Mouse (Mus musculus): ENCODE measurements at regions not wholly inside any gene's neighbourhood (a gene's known extent, or its start where the extent isn't known, plus 50 kb on each side); places are given as distances from the start of the nearest gene placed in this dataset.
"Not testable (repeated sequence)": the region's sequence is repeated elsewhere in the genome, so short reads cannot be mapped to it uniquely, and the experiment has no call there.

- ATAC-seq = no peak
These were observed 1638.0 kb downstream of the Car8 start for GRCm38 (mm10) chr4:6600766-6601367.

- no peak for ATAC-seq
These were observed 1642.5 kb downstream of the Car8 start for GRCm38 (mm10) chr4:6596321-6596720.

GRCm38 (mm10) chr4:6592890-6593289 lies 1646.0 kb downstream of the Car8 start:
- not testable (repeated sequence) for ATAC-seq

- peak; percentile 88 for ATAC-seq
These were observed 1677.1 kb downstream of the Car8 start for GRCm38 (mm10) chr4:6561604-6562357.

- no peak for ATAC-seq
These were observed 1699.2 kb downstream of the Car8 start for GRCm38 (mm10) chr4:6539626-6540025.

GRCm38 (mm10) chr4:6532441-6532840 lies 1706.4 kb downstream of the Car8 start:
- no peak for ATAC-seq

- no peak for ATAC-seq
These were observed 1721.2 kb downstream of the Car8 start for GRCm38 (mm10) chr4:6517626-6518025.

- ATAC-seq = peak; percentile 84
These were observed 1721.7 kb upstream of the Impad1 start for GRCm38 (mm10) chr4:6514823-6515222.

GRCm38 (mm10) chr4:6513635-6514034 lies 1720.5 kb upstream of the Impad1 start:
- no peak for ATAC-seq

GRCm38 (mm10) chr4:6512749-6513364 lies 1719.7 kb upstream of the Impad1 start:
- ATAC-seq = peak; percentile 72

GRCm38 (mm10) chr4:6508091-6508490 lies 1714.9 kb upstream of the Impad1 start:
- ATAC-seq = no peak
